Mouse (Mus musculus) liver, embryonic 16.5 days (tissue): Measurements from ENCODE around the gene Pde4c. TPM values are rescaled to one million over a fixed set of nuclear protein-coding genes. Genes with fewer than 3 reads are reported as not detected.

Source experiments
- ATAC-seq: fragments of 200-750 bp; cut with Nextera tagmentation; 2 replicates; pipeline ENCODE4 v1.8.0; 2017; ENCODE audit warnings: low read depth, mild to moderate bottlenecking, moderate number of reproducible peaks, moderate library complexity
- H3K27ac ChIP-seq: fragments of 300-500 bp; sonication (generic); 2 replicates; pipeline ENCODE4 v1.5.1; 2014; ENCODE audit warnings: mild to moderate bottlenecking, low read length
- H3K27me3 ChIP-seq: fragments of 300-500 bp; sonication (generic); 2 replicates; pipeline ENCODE4 v1.6.1; 2014; ENCODE audit warnings: low read depth, low read length, mixed read lengths; ENCODE audit not compliant: control insufficient read depth, insufficient read depth
- H3K36me3 ChIP-seq: fragments of 300-500 bp; sonication (generic); 2 replicates; pipeline ENCODE4 v1.6.1; 2014; ENCODE audit warnings: mild to moderate bottlenecking; ENCODE audit not compliant: control insufficient read depth, insufficient read depth
- H3K4me1 ChIP-seq: fragments of 300-500 bp; sonication (generic); 2 replicates; pipeline ENCODE4 v1.6.1; 2014; ENCODE audit warnings: low read depth, low read length, mixed read lengths; ENCODE audit not compliant: control insufficient read depth
- H3K4me2 ChIP-seq: fragments of 300-500 bp; sonication (generic); 2 replicates; pipeline ENCODE4 v1.6.1; 2014; ENCODE audit warnings: low read depth, low read length, mixed read lengths
- H3K4me3 ChIP-seq: fragments of 300-500 bp; sonication (generic); 2 replicates; pipeline ENCODE4 v1.5.1; 2014; ENCODE audit warnings: low read depth, mild to moderate bottlenecking, low read length
- H3K9ac ChIP-seq: fragments of 300-500 bp; sonication (generic); 2 replicates; pipeline ENCODE4 v1.6.1; 2014; ENCODE audit warnings: low read depth, low read length
- H3K9me3 ChIP-seq: fragments of 300-500 bp; sonication (generic); replicated peaks from 2 replicates; pipeline ENCODE4 v1.6.1; 2016; ENCODE audit warnings: low read length; ENCODE audit not compliant: control insufficient read depth
- WGBS: fragments of 180-500 bp; shearing (Covaris S2); extraction: QIAGEN DNeasy Blood & Tissue Kit; methylation state at CpG from one replicate; pipeline ENCODE4 v1.1.7; 2014; ENCODE audit not compliant: insufficient replicate concordance; 5-methylcytosine and 5-hydroxymethylcytosine counted together
- polyA plus RNA-seq: library from polyadenylated mRNA; unstranded; fragments of >200 nt; fragmentation: Nextera tagmentation; extraction: Ambion mirVana; gene quantifications from 2 replicates; pipeline ENCODE4 v1.2.1, GENCODE M21; 2015

Gene Pde4c
- polyA plus RNA-seq, 1 experiment from 2014 or later, result 2.2 TPM

DNA sequence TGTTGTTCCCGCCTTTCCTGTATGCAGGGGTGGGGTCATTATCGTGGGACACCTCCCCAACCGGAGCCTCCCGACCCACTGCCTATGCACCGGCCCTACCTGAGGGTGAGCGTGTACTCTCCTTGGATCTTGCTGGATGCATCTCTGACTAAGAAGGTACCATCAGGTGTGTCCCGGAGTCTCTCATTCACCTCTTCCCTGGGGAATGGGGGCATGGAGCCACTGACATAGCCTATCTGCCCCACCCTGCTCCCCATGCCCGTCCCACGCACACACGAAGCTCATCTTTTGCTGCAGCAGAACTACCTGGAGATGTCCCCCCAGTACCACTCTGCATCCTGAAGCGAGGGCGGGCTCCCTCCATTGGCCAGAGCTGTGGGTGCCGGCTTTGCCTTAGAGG, 47.2 kb downstream of the Pde4c start:
- Histone ChIP-seq H3K4me1 (peaks cover 58% of the 10 kb centered on the region), H3K36me3 (peaks cover 8% of the 10 kb centered on the region; the same call in 1 of the 2 replicates), H3K9me3 (no peaks in the 10 kb centered on the region), H3K4me2 (no peak overlapping the region), H3K4me3 (no peak overlapping the region), H3K9ac (no peak overlapping the region), H3K27ac (no peak overlapping the region), H3K27me3 (no peaks in the 10 kb centered on the region)
- 82% methylated on average over 13 of the region's 13 CpGs for WGBS
- ATAC-seq, result no peak

- 74% methylated on average over 7 of the region's 7 CpGs for WGBS
- Histone ChIP-seq H3K36me3 (peaks cover 8% of the 10 kb centered on the region; the same call in 1 of the 2 replicates), H3K9ac (no peak overlapping the region), H3K9me3 (no peaks in the 10 kb centered on the region), H3K4me2 (no peak overlapping the region), H3K4me1 (peaks cover 58% of the 10 kb centered on the region), H3K27me3 (no peaks in the 10 kb centered on the region), H3K27ac (no peak overlapping the region), H3K4me3 (no peak overlapping the region)
- no peak for ATAC-seq
These were observed 47.7 kb downstream of the Pde4c start for GRCm38 (mm10) chr8:70771217-70771616.

DNA sequence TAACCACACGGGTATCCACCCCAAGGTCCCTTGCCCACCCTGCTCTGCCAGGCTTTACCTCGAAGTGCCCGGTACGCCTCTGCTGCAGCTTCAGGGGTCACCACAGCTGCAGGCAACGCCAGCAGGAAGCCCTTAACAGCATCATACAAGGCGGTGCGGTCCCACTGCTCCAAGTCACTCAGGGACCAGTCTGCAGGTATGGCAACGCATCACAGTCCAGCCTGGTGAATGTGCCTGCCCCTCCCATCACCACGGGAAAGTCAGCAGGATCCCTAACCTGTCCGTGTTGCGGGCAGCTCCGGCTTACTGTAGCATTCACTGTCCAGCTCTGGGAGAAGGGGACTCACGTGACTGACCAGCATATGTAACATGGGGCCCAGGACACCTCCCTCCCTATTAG, 48.6 kb downstream of the Pde4c start:
- 84% methylated on average over 13 of the region's 13 CpGs for WGBS
- Histone ChIP-seq H3K27ac (no peak overlapping the region), H3K27me3 (no peaks in the 10 kb centered on the region), H3K9ac (no peak overlapping the region), H3K9me3 (no peaks in the 10 kb centered on the region), H3K36me3 (peaks cover 8% of the 10 kb centered on the region; the same call in 1 of the 2 replicates), H3K4me1 (peaks cover 50% of the 10 kb centered on the region), H3K4me3 (no peak overlapping the region), H3K4me2 (no peak overlapping the region)
- no peak for ATAC-seq

DNA sequence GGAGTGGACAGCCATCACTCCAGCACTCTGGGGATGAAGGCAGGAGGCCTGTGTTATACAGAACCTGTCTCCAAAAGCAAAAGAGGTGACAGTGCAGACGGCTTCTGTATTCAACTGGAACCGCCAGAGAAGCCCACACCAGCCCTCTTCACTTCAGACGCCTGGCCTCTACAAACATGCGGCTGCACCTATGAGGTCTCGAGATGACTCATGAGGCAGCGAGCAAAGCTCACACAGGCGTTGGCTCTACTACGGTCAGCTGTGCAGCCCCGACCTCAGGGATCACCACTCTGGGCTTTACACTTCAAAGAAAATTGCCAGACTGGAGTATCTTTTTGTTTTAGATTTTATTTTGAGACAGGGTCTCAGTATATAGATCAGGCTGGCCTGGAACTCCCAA, 49.4 kb downstream of the Pde4c start:
- ATAC-seq, result no peak
- no peak overlapping the region for H3K27ac ChIP-seq
- peaks cover 8% of the 10 kb centered on the region; the same call in 1 of the 2 replicates for H3K36me3 ChIP-seq
- no peak overlapping the region for H3K4me2 ChIP-seq
- H3K27me3 ChIP-seq, result no peaks in the 10 kb centered on the region
- no peak overlapping the region for H3K9ac ChIP-seq
- WGBS, result 77% methylated on average over 9 of the region's 9 CpGs
- no peaks in the 10 kb centered on the region for H3K9me3 ChIP-seq
- H3K4me3 ChIP-seq, result no peak overlapping the region
- peaks cover 52% of the 10 kb centered on the region for H3K4me1 ChIP-seq

GRCm38 (mm10) chr8:70773410-70773809, 49.9 kb downstream of the Pde4c start:
- Histone ChIP-seq H3K27ac (no peak overlapping the region), H3K4me1 (peaks cover 57% of the 10 kb centered on the region), H3K36me3 (peaks cover 7% of the 10 kb centered on the region; the same call in 1 of the 2 replicates), H3K4me3 (no peak overlapping the region), H3K27me3 (no peaks in the 10 kb centered on the region), H3K4me2 (no peak overlapping the region), H3K9ac (no peak overlapping the region; the same call in 1 of the 2 replicates), H3K9me3 (no peaks in the 10 kb centered on the region)
- no peak for ATAC-seq
- 83% methylated on average over 5 of the region's 5 CpGs for WGBS

- H3K27me3 ChIP-seq, result no peaks in the 10 kb centered on the region
- no peak overlapping the region; the same call in 1 of the 2 replicates for H3K9ac ChIP-seq
- no peaks in the 10 kb centered on the region for H3K9me3 ChIP-seq
- 0 out of 2 replicates have a peak, but pooled peaks have one; percentile 4 for ATAC-seq
- H3K4me2 ChIP-seq, result no peak overlapping the region
- peaks cover 59% of the 10 kb centered on the region for H3K4me1 ChIP-seq
- peaks cover 5% of the 10 kb centered on the region; the same call in 1 of the 2 replicates for H3K36me3 ChIP-seq
- 55% methylated on average over 9 of the region's 9 CpGs for WGBS
- H3K4me3 ChIP-seq, result no peak overlapping the region
- no peak overlapping the region for H3K27ac ChIP-seq
These were observed 50.3 kb downstream of the Pde4c start for GRCm38 (mm10) chr8:70773833-70774232.

DNA sequence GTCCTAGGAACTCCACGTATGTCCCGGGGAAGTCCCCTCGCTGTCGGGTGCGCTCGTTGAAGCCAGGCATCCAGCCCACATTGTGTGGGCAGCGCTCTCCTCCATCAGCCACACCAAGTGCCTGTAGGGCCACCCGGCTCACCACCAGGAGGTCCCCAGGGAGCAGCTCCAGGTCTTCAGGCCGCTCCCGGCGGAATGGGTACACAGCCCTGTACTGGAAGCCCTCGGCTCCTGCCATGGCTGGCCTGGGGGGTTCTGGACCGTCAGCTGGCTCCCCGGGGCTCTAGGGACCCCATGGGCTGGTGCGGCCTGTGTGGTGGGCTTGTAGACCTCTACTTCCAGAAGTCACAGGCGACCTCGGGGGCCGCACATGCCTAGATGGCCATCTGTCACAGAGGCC, 51.2 kb downstream of the Pde4c start:
- Histone ChIP-seq H3K4me3 (no peak overlapping the region), H3K9ac (no peak overlapping the region), H3K36me3 (peaks cover 7% of the 10 kb centered on the region; the same call in 1 of the 2 replicates), H3K9me3 (no peaks in the 10 kb centered on the region), H3K4me1 (peaks cover 50% of the 10 kb centered on the region), H3K4me2 (no peak overlapping the region), H3K27ac (no peak overlapping the region), H3K27me3 (no peaks in the 10 kb centered on the region)
- WGBS, result 87% methylated on average over 18 of the region's 18 CpGs
- ATAC-seq, result no peak

DNA sequence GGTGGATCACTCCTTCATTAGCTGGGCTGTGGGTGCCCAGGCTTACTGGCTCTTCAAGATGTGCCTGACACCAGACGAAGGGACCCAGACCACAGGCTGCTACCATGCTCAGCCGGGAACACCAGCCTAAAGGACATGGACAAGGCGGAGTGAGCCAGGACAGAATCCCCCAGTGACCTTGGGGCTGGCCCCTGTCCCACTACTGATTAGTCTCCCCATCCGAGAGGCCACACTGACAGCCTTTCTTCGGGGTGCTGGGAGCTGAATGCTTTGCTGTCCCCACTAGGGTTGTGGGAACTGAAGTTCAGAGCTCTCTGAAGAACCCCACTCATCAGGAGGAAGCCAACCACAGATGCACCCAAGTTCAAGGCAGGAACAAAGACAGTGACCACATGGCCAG, 51.7 kb downstream of the Pde4c start:
- no peak for ATAC-seq
- Histone ChIP-seq H3K4me3 (no peak overlapping the region), H3K27me3 (no peaks in the 10 kb centered on the region), H3K9me3 (no peaks in the 10 kb centered on the region), H3K9ac (no peak overlapping the region), H3K4me1 (peaks cover 47% of the 10 kb centered on the region), H3K36me3 (peaks cover 10% of the 10 kb centered on the region), H3K4me2 (no peak overlapping the region), H3K27ac (no peak overlapping the region)
- 73% methylated on average over 5 of the region's 5 CpGs for WGBS

DNA sequence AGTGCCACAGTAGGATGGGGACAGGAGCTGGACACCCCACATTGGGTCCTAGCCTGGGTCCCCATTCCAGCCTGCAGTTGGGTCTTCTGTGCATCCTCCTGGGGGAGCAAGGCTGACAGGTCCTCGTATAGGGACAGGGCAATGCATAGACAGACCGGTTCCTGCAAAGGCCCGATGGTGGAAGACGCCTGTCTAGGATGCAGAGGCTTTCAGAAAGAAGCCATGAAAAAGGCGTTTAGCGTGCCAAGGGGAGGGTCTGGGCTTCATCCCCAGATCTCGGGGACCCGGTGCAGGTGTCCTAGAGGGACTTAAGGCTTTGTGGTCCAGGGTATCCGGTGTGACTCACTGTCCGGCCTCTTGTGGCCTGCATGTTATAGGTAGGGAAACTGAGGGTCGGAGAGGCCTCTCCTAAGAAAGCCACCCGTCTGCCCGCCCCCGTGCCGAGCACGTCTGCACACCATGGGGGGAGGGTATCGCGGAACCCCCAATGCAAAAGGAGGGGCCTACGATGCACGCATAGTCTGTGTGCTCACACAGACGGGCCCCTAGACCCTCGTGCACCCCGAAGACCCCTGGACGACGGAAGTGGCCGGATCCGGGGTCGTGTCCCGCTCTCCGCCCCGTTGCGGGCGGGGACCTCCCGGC, 52.5 kb downstream of the Pde4c start:
- ATAC-seq, result no peak
- no peaks in the 10 kb centered on the region for H3K27me3 ChIP-seq
- H3K9ac ChIP-seq, result peak overlapping the region; percentile 91
- no peaks in the 10 kb centered on the region for H3K9me3 ChIP-seq
- H3K4me2 ChIP-seq, result peak overlapping the region; percentile 97
- peaks cover 42% of the 10 kb centered on the region for H3K4me1 ChIP-seq
- peak overlapping the region; percentile 73 for H3K4me3 ChIP-seq
- 2% methylated on average over 34 of the region's 34 CpGs for WGBS
- peaks cover 16% of the 10 kb centered on the region for H3K36me3 ChIP-seq
- H3K27ac ChIP-seq, result peak overlapping the region; percentile 98
